Mouse (Mus musculus) CD8-positive naive resting alpha-beta T cell, adult 2 months (primary cell): ENCODE data around the gene Myo1h.

Experiments used
- DNase-seq, 2 experiments: peaks; one replicate each; pipeline ENCODE4 v3.0.0; 2022; ENCODE audit warnings: low read depth in 2 of 2, low spot score in 2 of 2

Gene Myo1h

DNA sequence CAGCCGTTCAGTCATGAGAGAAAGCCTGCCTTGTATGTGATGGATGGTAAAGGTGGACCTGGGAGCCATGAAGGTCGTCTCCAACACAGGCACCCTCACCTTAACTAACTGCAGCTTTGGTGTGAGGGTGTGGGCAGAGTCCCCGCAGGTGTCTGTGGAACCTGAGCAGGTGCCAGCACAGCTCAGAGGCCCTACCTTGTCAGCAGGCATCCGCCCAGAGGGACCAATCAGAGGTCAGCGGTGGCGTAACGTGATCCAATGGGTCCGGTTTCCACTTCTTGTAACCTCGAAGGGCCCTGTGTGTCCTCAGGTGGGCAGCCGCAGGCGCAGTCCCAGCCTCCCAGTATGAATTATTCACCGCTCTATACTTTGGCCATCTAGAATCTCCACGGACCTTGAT, at the start of gene Myo1h:
Gene Myo1h, plus strand, starts transcription at position 293 of the 400 bp plus-strand sequence.
- DNase-seq = no peak

DNA sequence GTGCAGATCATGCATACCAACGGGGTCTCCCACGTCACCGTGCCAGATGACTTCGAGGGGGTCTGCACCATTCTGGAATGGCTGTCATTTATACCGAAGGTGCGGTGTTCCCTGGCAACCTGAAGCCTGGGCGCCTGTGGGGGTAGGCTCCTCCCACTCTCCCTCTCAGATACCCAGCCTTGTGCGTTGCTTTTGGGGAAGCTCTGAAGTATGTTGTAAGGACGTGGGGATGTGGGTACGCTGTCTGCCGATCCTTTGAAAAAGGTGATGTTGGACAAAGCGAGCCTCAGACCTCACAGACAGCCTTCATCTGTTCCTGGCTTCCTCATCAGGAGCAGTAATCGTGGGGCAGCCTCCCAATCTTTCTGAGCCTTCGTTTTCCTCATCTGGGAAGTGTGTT, 49.2 kb upstream of the Myo1h start:
- DNase-seq = no peak

DNA sequence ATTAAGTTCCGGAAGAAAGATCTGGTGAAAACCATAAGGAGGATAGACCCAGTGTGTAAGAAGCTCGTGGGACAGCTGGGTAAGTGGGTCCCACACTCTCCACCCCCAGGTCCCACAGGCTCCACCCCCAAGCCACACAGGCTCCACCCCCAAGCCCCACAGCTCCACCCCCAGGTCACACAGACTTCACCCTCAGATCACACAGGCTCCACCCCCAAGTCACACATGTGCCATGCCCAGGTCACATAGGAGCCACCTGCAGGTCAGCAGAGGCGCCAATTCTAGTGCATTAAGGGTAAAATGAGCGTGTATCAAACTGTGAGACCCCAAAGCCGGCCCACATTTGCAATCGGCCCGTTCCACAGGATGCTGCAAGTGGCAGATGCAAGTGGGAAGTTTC, 42.5 kb upstream of the Myo1h start:
- DNase-seq = no peak

DNA sequence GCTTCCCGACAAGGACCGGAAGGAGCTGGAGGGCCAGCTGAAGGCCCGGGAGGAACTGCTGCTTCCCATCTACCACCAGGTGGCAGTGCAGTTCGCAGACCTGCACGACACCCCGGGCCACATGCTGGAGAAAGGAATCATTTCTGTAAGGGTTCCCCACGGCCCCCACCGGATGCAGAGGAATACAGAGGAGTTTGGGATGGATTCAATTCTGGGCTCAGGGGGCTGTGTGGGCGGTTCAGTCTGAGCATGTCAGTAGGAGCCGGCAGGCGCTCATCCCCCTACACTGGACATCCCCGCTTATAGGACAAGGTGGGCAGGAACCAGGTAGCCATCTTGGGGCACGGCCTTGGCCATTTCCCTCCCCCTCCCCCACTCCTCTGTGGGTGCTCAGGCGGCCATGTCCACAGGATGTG, 40.8 kb upstream of the Myo1h start:
- peak; percentile 31 to 34 for DNase-seq

DNA sequence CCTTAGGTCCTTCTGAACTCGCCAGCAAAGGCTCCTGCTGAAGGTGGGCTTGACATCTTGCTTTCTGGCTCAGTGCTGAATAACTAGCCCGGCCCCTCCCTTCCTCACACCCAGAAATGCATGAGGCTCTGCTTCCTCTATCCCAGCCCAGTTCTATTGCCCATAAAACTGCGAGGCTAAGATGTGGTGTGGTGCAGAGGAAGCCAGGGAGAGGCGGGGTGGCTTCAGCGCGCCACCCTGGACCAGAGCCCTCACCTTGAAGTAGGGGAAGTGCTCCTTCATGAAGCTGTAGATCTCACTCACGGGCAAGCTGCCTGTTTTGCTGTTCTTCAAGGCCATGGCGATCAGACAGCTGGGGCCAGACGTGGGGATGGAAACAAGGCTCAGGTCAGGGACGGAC, 29.5 kb upstream of the Myo1h start:
- DNase-seq = no peak

DNA sequence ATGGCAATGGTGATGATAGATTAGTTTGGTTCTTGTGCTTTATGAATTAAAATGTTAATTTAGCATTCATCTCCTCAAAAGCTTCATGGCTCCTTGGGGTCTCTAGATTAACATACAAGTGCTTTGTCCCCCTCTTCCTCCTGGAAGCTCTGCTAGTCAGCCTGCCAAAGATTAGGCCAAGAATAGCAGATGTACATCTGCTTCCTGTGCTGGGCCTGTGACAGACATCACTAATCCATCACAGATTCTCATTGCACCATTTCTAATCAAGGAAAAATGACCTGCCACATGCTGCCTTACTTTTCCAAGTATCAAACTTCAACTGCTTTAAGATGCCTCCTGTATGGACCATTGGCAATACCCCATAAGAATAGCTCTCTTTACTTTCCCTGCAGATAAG, 27.5 kb upstream of the Myo1h start:
- DNase-seq = no peak

DNA sequence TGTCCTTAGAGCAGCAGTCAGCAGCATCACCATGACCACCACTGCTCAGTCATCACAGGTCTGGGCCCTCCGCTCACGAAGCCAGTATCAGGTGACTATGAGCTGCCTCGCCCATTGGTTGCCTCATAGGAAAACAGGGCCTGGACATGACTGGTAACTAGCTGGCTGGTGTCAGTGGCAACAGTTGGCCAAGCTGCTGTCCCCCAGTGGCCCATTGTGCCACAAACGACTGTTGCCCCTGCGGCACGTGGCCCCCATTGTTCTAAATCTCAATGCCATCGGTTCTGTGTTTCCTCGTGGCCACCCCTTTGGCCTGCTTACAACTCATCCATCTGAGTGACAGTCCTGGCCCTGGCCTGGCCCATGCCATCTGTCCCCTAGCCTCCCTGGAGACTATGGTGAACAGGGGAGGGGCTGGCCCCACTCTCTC, 24.9 kb upstream of the Myo1h start:
- no peak for DNase-seq

DNA sequence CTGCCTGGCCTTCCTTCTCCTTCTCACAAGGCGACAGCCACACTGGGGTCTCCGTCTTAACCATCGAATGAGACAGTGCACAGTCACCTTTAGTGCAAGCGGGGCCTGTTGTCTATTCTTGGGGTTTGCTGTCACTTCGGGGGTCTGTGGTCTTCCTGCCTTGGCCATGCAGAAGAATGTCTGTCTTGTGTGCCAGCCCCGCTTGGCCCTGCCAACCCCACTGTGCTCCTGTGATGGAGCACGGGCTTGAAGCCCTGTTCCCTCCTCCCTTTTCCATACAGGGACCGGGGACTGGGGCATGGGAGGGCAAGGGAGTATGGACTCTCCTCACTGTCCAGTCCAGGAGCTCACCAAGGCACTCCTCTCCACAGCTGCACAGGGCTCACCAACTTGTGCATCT, 24.2 kb upstream of the Myo1h start:
- DNase-seq = no peak

DNA sequence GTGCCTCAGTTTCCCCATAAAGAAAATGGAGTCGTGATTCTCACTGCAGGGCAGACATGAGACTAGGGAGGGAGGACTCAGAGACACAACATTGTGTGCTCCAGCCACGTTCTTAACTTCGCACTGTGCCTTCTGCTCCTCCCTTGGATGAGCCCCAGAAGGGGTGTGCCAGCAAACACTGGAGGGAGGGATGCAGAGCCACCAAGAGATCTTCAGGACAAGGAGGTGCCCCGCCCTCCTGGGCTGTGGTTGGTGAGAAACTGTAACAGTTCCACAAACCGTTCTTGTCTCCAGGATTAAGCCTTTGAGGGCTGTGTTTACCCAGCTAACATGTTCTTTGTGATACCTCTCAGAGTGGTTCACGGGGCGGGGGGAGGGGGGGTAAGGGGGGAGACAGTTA, 20.3 kb upstream of the Myo1h start:
- no peak for DNase-seq

DNA sequence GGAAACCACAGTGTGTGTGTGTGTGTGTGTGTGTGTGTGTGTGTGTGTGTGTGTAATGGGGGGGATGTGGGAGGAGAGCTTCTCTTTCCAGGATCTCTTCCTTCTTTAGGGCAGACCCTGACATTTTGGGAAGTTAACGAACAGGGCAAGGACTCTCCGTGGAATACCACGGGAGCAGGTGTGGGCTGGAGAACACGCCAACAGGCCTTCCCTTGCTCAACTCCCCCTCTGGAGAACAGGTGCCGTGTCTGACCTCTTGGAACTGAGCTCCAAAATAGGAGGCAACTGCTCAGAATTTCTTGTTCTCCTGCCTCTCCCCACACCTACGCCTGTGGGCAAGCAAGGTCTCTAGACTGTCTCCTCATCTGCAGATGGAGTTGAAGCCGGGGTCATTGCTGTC, 19.5 kb upstream of the Myo1h start:
- DNase-seq = no peak

DNA sequence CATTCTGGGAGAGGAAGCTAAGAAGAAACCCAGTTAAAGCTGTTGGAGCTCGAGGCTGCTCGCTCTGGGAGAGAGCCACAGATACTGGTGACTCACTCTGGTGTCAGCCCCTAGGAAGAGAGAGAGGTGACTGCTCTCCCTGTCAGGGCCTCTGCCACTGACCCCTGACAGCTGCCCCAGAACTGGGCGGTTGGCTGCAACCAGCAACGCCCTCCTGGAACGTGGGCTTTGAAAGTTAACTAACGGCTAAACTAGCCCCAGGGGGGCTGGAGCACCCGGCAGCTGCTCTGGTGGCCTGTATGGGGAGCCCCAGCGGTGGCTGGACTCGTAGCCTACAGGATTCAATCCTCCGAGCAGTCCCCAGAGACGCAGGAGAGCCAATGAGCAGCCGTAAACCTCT, 19.0 kb upstream of the Myo1h start:
- DNase-seq = no peak

DNA sequence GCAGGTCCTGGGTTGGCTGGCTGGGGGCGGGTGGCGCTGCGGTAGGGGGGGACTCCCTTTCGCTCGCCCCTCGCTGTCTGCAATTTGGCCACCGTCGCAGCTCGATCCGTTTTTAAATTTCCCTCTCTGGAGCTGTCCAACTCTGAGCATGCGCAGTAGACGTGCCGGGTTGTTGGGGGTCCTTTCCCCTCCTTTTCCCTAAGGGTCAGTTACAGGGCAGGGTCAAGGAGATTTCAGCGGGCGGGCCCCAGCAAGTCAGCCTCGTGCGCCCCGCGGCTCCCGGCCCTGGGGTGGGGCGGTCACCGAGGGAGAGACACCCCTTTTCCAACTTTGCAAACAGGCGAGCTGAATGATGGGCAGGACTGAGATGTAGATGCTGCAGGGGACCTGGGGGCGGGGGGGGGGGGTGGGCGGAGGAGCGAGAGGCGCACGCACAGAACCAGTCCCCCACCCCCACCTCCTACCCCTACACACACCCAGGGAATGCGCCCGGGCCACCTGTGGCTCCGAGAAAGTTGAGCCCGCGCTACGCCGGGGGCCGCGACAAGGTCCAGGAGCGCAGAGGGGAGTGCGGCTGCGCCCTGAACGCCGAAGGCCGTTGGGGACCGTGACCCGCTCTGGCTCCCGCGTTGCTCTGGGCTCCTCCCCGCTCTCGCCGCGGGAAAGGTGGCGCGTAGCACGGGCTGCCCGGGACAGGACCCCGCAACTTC, 15.1 kb upstream of the Myo1h start, which contains the start of gene Foxn4:
Gene Foxn4, minus strand, starts transcription at position 115 of the 710 bp plus-strand sequence.
- DNase-seq = no peak

DNA sequence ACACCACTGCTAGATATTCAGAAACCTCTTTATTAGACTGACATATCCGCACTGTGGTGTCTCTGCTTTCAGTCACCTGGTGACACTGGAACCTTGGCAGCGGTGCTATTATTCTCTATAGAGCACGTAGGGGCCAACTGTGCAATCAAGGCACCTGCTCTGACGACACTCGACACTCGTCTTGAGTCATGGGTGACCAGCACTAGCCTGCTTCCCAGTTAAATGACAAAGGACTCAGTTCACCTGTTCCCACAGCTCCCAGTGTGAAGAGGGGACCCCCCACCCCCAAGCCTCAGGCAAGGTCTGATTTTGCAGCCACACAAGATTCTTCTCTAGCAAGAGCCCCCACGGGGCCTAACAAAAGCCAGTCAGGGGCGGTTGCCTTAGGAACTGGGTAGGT, 13.6 kb upstream of the Myo1h start:
- DNase-seq = no peak

DNA sequence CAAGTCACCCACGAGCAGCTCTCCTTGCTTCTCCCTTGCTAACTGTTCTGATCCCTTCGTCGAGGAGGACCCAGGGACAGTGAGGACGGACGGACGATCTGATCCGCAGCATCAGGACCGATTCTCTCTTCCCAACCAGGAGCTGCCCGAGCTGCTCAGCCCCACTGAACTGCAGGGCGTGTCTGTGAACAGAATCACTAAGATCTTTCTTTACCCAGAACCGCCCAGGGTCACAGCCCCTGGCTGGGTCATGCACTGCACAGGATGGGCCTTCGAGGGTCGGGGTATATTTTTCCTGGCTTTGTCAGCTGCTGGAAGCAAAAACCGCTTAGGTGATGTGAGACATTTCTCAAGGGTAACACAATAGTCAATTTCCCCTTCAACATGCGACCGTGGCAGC, 13.0 kb upstream of the Myo1h start:
- no peak for DNase-seq

DNA sequence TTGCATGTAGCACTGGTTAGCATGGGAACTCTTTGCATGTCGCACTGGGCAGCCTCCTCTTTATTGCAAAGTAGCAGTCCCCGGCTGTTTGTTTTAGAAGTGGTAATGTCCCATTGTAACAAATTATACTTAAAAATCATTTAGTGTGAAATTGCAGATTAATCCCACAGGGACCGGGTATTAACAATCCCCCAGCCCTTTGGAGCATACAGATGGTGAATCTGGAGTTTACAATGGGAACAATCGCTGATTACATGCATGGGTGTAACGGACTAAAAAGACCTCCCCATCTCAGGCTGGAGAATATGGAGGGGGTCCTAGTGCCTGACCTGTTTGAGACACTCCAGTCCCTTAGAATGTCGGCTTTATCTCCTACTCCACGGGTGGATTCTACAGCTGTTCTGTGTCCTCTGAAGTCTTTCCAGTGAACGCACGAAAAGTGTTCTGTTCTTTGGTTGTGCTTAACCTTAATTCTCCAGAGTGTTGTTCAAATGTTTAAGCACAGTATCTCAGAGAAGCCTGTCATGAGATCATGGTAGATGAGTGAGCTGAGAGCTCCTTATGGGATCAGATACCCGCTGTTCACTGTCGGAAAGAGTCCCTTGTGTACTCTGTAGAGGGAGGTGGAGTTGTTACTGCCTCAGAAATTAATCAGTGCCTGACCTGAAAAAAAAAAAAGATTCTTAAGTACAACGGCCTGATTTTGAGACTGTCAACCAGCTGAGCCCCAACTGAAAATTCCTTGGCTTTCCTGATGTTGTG, 9.4 kb upstream of the Myo1h start:
- DNase-seq = no peak

DNA sequence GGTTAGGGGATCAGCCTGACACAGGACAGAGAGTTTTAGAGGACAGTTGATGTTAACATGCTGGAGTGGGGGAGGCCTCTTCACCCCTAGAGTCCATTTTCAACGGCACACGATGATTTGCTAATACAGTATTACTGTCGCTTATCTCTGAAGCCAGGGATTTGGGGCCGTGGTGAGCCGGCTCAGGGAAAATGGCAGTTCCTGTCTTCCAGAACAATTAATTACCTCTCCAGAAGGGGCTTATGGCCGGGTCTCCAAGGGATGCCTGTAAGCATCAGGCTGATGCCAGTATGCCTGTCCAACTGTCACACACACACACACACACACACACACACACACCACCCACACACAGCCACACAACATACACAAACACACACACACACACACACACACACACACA, 6.6 kb upstream of the Myo1h start:
- DNase-seq = no peak

DNA sequence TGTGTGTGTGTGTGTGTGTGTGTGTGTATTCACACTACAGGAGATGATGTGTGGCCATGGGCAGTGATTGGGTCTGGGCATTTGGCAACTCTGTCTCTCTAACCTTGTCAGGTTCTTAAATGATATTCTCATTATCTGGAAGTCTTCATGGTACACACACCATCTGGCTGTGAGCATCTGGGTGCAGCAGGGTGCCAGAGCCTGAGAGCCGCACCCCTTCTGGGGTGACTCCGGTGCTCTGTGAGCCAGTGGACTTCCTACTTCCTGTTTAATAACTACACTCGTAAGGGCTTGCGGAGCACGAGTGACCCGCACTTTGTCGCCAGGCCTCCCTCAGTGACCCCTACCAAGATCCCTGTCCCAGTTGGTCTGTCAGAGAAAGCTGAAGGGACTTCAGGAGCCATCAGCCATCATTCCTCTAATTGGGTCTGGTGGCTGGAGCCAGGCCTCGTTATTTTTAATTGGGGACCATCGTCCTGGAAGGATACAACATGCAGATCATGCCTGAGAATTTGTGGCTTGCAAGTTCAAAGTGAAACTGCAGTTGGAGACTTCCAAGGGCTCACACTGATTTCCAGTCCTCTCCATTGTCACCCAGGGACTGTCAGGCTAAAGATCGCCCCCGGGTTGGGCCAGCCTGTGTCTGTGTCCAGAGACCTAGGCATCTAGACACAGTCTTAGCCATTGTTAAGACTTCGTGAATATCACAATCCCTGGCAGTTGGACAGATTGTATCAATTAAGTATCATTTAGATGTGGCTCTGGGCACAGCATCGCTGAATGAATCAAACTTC, 4.2 kb upstream of the Myo1h start:
- DNase-seq = no peak

DNA sequence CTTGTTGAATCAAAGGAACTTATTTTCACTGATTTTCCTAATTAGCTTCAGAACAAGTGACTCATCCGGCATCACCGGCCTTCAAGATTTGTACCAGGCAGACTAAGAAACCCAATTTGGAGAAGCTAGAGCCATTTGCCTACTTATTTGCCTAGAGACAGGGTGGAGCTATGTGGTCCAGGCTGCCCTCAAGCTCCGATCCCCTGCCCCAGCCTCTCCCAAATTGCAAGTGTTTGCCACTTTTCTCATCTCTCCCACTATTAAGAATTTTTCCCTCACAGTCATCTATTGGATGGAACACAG, 3.6 kb upstream of the Myo1h start:
- DNase-seq = no peak

DNA sequence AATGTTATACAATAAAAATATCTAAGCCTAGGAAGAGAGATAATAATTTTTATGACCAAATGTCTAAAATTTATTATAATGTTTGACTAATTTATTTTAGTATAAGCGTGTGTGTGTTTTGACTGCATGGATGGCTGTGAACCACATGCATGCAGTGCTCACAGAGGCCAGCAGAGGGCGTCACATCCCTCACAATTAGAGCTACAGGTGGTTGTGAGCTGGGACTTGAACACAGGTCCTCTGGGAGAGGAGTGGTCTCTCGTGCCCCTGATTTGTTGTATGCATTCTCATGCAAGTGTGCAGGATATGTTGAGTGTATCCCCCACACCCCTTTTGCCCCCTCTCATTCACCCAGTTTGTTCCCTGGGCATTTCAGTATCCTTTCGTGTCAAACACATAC, 2.9 kb upstream of the Myo1h start:
- DNase-seq = no peak

DNA sequence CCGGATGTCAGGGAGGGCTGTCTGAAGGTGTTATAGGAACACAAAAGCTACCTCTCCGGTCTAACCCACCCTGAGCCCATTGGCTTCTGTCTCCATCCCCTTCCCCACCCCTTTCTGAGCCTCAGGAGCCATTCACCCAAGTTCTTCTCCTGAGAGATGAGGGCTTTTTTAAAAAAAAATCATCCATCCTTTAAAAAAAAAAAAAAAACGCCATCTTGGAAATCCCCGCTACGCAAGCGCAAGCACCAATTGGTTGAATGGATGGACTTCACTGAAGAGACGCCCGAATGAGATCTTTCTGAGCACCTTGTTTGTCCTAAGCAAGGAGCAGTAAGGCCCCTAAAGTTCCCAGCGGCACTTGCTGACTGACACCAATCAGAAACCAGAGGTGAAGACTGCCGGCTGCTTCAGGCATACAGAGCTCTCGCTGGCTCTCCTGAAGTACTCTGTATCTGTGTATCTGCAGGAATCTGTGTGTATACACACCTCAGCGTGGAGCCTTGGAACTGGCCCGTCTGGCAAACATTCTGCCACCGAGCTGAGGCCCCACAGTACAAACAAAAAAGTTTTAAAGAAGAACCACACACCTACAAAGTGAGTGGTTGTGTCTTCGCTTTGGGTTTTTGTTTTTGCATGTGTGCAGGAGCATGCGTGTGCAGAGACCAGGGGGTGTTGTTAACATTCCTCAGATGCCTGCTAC, 1.9 kb upstream of the Myo1h start:
- DNase-seq = no peak

DNA sequence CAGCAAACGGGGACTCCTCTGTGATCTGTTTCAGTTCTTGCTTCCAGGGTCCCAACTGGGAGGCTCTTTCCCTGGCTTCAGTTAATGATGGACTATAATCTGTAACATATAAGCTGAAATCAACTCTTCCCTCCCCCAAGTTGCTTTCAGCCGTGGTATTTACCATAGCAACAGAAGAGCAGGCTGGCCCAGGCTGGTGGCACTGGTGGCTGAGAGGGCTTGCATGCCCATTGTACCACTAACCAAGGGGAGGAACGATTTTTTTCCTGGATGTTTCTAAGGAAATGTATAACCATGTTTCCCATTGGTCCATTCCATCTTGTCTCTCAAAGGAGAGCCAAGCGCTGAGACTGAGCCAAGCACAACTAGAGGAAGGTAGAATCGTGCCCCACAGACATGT, 570 bp upstream of the Myo1h start:
- no peak for DNase-seq

DNA sequence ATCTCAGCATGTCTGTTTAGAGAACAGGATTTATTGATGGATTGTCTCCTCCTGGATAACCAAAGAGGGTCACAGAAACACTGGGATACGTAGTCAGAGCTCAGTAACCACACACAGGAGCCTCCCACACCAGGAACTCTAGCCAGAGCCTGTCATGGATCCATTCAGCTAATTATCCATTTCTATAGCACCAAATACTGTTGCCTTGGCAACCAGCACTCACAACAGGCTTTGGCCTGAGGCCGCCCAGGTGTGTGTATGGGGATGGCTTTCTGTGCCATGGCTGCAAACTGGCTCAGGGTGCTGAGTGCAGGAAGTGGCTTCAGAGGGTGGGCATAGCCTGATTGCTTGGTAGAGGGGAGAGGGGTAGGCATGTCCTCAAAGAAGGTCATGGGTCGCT, 1.0 kb downstream of the Myo1h start:
- DNase-seq = no peak
